Mouse (Mus musculus): ENCODE measurements at regions not wholly inside any gene's neighbourhood (a gene's known extent, or its start where the extent isn't known, plus 50 kb on each side); places are given as distances from the start of the nearest gene placed in this dataset.

DNA sequence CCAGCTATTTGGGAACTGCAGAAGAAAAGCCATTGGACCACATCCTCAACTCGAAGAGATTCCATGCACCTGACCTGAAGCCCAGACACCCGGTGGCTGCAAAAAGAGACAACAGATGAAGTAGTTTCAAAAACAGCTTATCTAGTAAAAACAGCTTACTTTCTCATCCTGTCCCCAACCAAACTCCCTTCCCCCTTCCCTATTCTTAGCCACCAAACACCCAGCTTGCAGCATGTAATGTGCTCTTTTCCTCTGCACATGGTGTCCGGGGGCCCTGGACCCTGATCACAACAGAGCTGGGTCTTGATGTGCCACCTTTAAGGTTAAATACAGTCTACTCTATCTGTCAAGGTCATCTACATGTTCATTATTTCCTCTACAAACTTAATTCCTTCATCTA is 199.7 kb upstream of the Zc3h12c start:
- TF ChIP-seq CTCF (IDR thresholded peaks at IDR 0.05; ENCODE audit: control insufficient read depth, insufficient read depth, insufficient read length) (no peak), MYOD1 (IDR thresholded peaks at IDR 0.05; ENCODE audit: control insufficient read depth, insufficient read length, low read depth) (no peak), FOSL1 (IDR thresholded peaks at IDR 0.05; ENCODE audit: insufficient read depth, low read length, poor library complexity, severe bottlenecking) (no peak), CEBPB (IDR thresholded peaks at IDR 0.05; ENCODE audit: low read depth) (no peak), USF1 (IDR thresholded peaks at IDR 0.05; ENCODE audit: low read depth) (no peak)

Measured in C2C12 (cell line).